Mouse (Mus musculus): ENCODE measurements around the gene Parp4.

- TF ChIP-seq POLR2A (IDR thresholded peaks at IDR 0.05; ENCODE audit: borderline replicate concordance, low read depth, low read length): no peak
- TF ChIP-seq CTCF (IDR thresholded peaks at IDR 0.05; ENCODE audit: low read depth, low read length): no peak
Observed at GRCm38 (mm10) chr14:56569041-56569440, 6.4 kb upstream of the Parp4 start.
